Mouse (Mus musculus) liver, embryonic 14.5 days (tissue): Measurements from ENCODE around the gene Enoph1. TPM values are rescaled to one million over a fixed set of nuclear protein-coding genes. Genes with fewer than 3 reads are reported as not detected.
A peak's percentile ranks its signal among the peaks of the same experiment; 100 is the strongest.

Source experiments
- ATAC-seq: fragments of 200-750 bp; cut with Nextera tagmentation; 2 replicates; pipeline ENCODE4 v1.8.0; 2017; ENCODE audit warnings: moderate number of reproducible peaks, mild to moderate bottlenecking, moderate library complexity; ENCODE audit not compliant: insufficient read depth
- DNase-seq, 3 experiments: peaks; one replicate each; pipeline ENCODE4 v3.0.0-alpha.2; 2012 to 2013; ENCODE audit warnings: low read depth in 3 of 3, low spot score in 3 of 3
- H3K27ac ChIP-seq: fragments of 300-500 bp; sonication (generic); 2 replicates; pipeline ENCODE4 v1.5.1; 2014; ENCODE audit warnings: moderate library complexity, mild to moderate bottlenecking, control low read depth, inconsistent platforms
- H3K27me3 ChIP-seq: fragments of 300-500 bp; sonication (generic); 2 replicates; pipeline ENCODE4 v1.6.1; 2014; ENCODE audit warnings: mild to moderate bottlenecking, low read length, moderate library complexity; ENCODE audit not compliant: control insufficient read depth, insufficient read depth
- H3K36me3 ChIP-seq: fragments of 300-500 bp; sonication (generic); replicated peaks from 2 replicates; pipeline ENCODE4 v1.6.1; 2014; ENCODE audit warnings: low read depth; ENCODE audit not compliant: control insufficient read depth, insufficient read depth
- H3K4me1 ChIP-seq, 2 experiments: fragments of 200-500 bp in 1 of 2; fragments of 300-500 bp in 1 of 2; sonication (generic) in 1 of 2; replicated peaks; 2 replicates each; pipeline ENCODE4 v1.6.1; 2012 to 2014; ENCODE audit warnings: antibody characterized with exemption in 1 of 2, inconsistent platforms in 1 of 2, low read length in 1 of 2; ENCODE audit not compliant: control insufficient read depth in 2 of 2, insufficient read depth in 2 of 2
- H3K4me2 ChIP-seq: fragments of 300-500 bp; sonication (generic); 2 replicates; pipeline ENCODE4 v1.6.1; 2014; ENCODE audit warnings: low read depth, mild to moderate bottlenecking, control low read depth, moderate library complexity
- H3K4me3 ChIP-seq, 2 experiments: fragments of 200-500 bp in 1 of 2; fragments of 300-500 bp in 1 of 2; sonication (generic) in 1 of 2; 2 replicates each; pipeline ENCODE4 v1.5.1; 2012 to 2014; ENCODE audit warnings: low read depth in 2 of 2, low read length in 2 of 2, mild to moderate bottlenecking in 2 of 2, control low read depth in 1 of 2, inconsistent platforms in 1 of 2, moderate library complexity in 1 of 2; ENCODE audit not compliant: insufficient read depth in 1 of 2
- H3K9ac ChIP-seq: fragments of 300-500 bp; sonication (generic); replicated peaks from 2 replicates; pipeline ENCODE4 v1.6.1; 2014; ENCODE audit warnings: mild to moderate bottlenecking, control low read depth, moderate library complexity
- H3K9me3 ChIP-seq: fragments of 300-500 bp; sonication (generic); 2 replicates; pipeline ENCODE4 v1.6.1; 2016; ENCODE audit warnings: low read length, mixed read lengths; ENCODE audit not compliant: control insufficient read depth
- CTCF ChIP-seq: IDR thresholded peaks from 2 replicates; pipeline ENCODE4 v1.5.1; 2016; ENCODE audit warnings: antibody characterized with exemption, low read depth, control low read depth
- EP300 ChIP-seq: IDR thresholded peaks from 2 replicates; pipeline ENCODE4 v1.6.1; 2016; ENCODE audit warnings: antibody characterized with exemption, low read depth
- WGBS: fragments of 180-500 bp; shearing (Covaris S2); extraction: QIAGEN DNeasy Blood & Tissue Kit; methylation state at CpG from one replicate; pipeline ENCODE4 v1.1.7; 2014; ENCODE audit not compliant: insufficient replicate concordance; 5-methylcytosine and 5-hydroxymethylcytosine counted together
- polyA plus RNA-seq, 2 experiments: library from polyadenylated mRNA; depleted of rRNA in 1 of 2; stranded (reverse) in 1 of 2; unstranded in 1 of 2; fragments of >200 nt; fragmentation: Nextera tagmentation in 1 of 2; extraction: Ambion mirVana in 1 of 2; gene quantifications; 2 replicates each; pipeline versions ENCODE4 v1.2.1 to v1.2.3; 2012 to 2014

The Enoph1 gene
- polyA plus RNA-seq, 2 experiments: 14.3 to 15.1 TPM

DNA sequence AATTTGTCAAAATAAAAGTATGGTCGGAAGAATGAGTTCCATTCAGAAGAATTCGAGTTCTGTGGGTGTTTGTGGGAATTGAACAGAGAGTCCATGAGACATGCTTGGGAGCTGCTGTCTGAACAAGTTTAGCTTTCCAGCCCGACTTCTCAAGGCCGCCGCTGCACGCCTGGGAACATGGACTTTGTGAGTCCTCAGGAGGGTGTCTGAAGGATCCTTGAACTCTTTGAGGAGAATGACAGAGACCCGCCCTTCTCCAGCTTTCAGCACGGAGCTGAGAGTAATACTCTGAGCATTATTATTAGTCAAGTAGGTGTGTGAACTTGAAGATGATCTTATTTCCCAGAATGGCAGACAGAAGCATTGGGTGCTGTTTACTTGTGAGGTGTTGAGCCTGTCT lies 2.7 kb downstream of the Enoph1 start:
- H3K36me3 ChIP-seq: peaks cover under 1% of the 10 kb centered on the region; the same call in 1 of the 2 replicates
- no peak for ATAC-seq
- DNase-seq: no peak

DNA sequence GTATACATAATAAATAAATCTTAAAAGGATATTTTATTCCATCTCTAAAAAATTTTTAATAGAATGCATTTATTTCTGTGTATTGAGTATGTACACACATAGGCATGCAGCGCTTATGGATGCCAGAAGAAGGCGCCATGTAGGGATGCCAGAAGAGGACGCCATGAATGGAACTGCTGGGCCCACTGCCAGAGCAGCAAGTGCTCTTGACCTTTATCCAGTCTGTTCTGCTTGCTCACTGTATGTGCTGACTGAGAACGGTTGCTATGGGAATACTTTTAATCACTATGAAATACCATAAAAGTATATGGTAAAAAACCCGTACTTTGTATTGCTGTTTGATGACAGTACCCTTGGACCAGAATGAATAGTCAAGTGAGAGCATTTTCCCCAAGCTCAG lies 3.6 kb downstream of the Enoph1 start:
- H3K4me2 ChIP-seq: no peak overlapping the region
- H3K4me3 ChIP-seq: no peak overlapping the region
- 0 out of 2 replicates have a peak, but pooled peaks have one; percentile 20 for TF ChIP-seq CTCF
- TF ChIP-seq EP300: no peak
- no peaks in the 10 kb centered on the region for H3K36me3 ChIP-seq
- DNase-seq (no peak), ATAC-seq (no peak)
- 72% methylated on average over 5 of the region's 5 CpGs for WGBS
- H3K27me3 ChIP-seq: no peaks in the 10 kb centered on the region
- H3K9me3 ChIP-seq: no peaks in the 10 kb centered on the region
- H3K27ac ChIP-seq: no peak overlapping the region
- H3K9ac ChIP-seq: no peak overlapping the region
- peaks cover 3 to 16% of the 10 kb centered on the region in 2 experiments for H3K4me1 ChIP-seq

More for the DNA sequence above, 2.7 kb downstream of the Enoph1 start:
- Histone ChIP-seq H3K27ac (no peak overlapping the region), H3K9me3 (no peaks in the 10 kb centered on the region), H3K9ac (no peak overlapping the region), H3K27me3 (no peaks in the 10 kb centered on the region), H3K4me1 (peaks cover 3 to 17% of the 10 kb centered on the region in 2 experiments), H3K4me3 (no peak overlapping the region), H3K4me2 (no peak overlapping the region)
- TF ChIP-seq EP300: no peak
- no peak for TF ChIP-seq CTCF
- 75% methylated on average over 8 of the region's 8 CpGs for WGBS

DNA sequence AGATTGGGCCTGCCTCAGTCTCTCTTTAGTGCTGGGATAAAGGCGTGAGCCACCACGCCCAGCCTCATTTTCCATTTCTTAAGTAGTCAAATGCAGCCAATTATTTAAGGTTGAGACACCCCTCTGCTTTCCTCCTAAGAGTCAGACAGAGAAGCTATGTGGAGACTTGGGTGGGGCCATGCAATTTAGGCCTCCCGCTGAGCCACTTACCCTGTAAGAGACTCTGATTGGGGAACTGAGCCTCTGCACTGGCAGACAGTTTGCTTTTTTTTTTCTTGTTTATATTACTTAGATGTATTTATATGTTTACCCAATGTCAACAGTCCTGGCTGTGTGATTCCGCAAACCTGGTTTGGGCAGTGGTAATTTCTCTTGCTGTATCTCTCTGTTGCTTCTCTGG lies 4.2 kb downstream of the Enoph1 start:
- TF ChIP-seq CTCF (no peak), EP300 (no peak)
- H3K27me3 ChIP-seq: no peaks in the 10 kb centered on the region
- H3K9me3 ChIP-seq: no peaks in the 10 kb centered on the region
- DNase-seq (no peak), ATAC-seq (no peak)
- H3K4me2 ChIP-seq: no peak overlapping the region
- H3K4me3 ChIP-seq: no peak overlapping the region
- H3K4me1 ChIP-seq: peaks cover 3 to 20% of the 10 kb centered on the region in 2 experiments
- H3K27ac ChIP-seq: no peak overlapping the region
- WGBS: 64% methylated on average over 4 of the region's 4 CpGs
- no peaks in the 10 kb centered on the region for H3K36me3 ChIP-seq
- H3K9ac ChIP-seq: no peak overlapping the region

DNA sequence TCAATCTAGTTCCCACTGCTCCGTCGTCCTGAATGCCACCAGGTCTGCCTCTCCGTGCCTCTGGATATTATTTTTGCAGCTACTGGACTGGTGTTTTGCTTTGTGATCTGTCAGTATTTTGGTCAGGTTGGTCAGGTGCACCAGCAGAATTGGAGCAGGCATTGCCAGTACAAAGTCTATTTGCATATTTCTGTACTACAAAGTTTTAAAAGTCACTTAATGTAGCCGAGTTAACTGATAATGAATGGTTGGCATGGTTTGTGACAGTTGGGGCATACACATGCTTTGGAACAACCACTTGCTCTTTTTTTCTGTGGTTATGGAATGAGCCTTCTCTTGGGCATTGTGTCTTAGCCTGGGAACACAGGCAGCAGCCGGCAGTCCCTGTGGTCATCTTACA lies 4.8 kb downstream of the Enoph1 start:
- DNase-seq (no peak), ATAC-seq (no peak)
- no peaks in the 10 kb centered on the region for H3K9me3 ChIP-seq
- H3K4me3 ChIP-seq: no peak overlapping the region
- no peak for TF ChIP-seq CTCF
- TF ChIP-seq EP300: no peak
- H3K4me2 ChIP-seq: no peak overlapping the region
- H3K9ac ChIP-seq: no peak overlapping the region
- H3K4me1 ChIP-seq: peaks cover 3 to 20% of the 10 kb centered on the region in 2 experiments
- WGBS: 72% methylated on average over 5 of the region's 5 CpGs
- no peaks in the 10 kb centered on the region for H3K36me3 ChIP-seq
- no peaks in the 10 kb centered on the region for H3K27me3 ChIP-seq
- H3K27ac ChIP-seq: no peak overlapping the region

DNA sequence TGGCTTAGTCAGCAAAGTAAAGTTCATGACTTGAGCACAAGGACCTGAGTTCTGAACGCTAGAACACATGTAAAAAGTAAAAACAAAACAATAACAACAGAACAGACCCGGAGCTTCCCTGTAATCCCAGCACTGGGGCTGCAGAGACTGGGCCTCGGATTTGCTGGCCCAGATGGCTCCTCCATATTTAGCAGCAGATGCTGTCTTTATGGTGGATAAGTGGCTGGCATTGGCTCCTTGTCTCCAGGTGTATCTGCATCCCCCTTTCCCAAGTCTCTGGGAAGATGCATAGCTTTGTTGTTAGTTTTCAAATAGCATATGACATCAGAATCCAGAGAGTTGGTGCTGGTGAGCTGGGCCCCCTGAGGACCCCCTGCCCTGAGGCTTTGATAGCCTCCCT lies 6.3 kb downstream of the Enoph1 start:
- no peak overlapping the region for H3K27ac ChIP-seq
- DNase-seq: no peak
- H3K36me3 ChIP-seq: no peaks in the 10 kb centered on the region
- ATAC-seq: no peak
- 52% methylated on average over 3 of the region's 3 CpGs for WGBS
- H3K4me2 ChIP-seq: no peak overlapping the region
- H3K9ac ChIP-seq: no peak overlapping the region
- H3K27me3 ChIP-seq: no peaks in the 10 kb centered on the region
- no peaks in the 10 kb centered on the region for H3K9me3 ChIP-seq
- peaks cover 0 to 21% of the 10 kb centered on the region in 2 experiments; a peak in 3 of 4 replicates for H3K4me1 ChIP-seq
- no peak overlapping the region for H3K4me3 ChIP-seq
- TF ChIP-seq CTCF: no peak
- no peak for TF ChIP-seq EP300
